Mouse (Mus musculus): ENCODE measurements around the gene Rubcn. TPM values are rescaled to one million over a fixed set of nuclear protein-coding genes. Genes with fewer than 3 reads are reported as not detected.
"Not testable (repeated sequence)": the region's sequence is repeated elsewhere in the genome, so short reads cannot be mapped to it uniquely, and the experiment has no call there.

Gene Rubcn
- polyA plus RNA-seq, 1 experiment from 2014 or later: 22.6 TPM

- no peak overlapping the region for H3K4me3 ChIP-seq
- 67% methylated on average over 2 of the region's 2 CpGs for WGBS
- H3K9me3 ChIP-seq: no peaks in the 10 kb centered on the region
- no peak for DNase-seq (ENCODE audit: low spot score)
- H3K27ac ChIP-seq: no peak overlapping the region
- H3K27me3 ChIP-seq (ENCODE audit: insufficient read depth, poor library complexity, severe bottlenecking): no peaks in the 10 kb centered on the region
- no peaks in the 10 kb centered on the region for H3K4me1 ChIP-seq (replicated peaks)
- H3K36me3 ChIP-seq: peaks cover 80% of the 10 kb centered on the region
Observed at GRCm38 (mm10) chr16:32889881-32890280, 12.3 kb upstream of the Rubcn start.

DNA sequence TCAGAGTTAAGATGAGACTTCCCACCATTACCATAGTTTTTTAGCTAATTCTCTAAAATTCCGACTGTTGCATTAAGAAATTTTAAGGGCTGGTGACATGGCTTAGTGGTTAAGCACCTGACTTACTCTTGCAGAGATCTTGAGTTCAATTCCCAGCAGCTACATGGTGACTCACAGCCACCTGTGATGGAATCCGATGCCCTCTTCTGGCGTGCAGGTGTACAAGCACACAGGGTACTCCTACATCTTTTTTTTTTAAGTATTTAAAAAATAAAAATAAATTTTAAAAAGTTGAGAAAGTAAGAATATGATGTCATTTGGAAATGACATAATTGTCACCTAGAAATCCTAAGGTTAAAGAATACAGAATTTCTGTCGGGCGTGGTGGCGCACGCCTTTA lies 10.4 kb upstream of the Rubcn start:
- Histone ChIP-seq H3K9me3 (no peaks in the 10 kb centered on the region), H3K4me1 (replicated peaks) (no peaks in the 10 kb centered on the region), H3K27me3 (ENCODE audit: insufficient read depth, poor library complexity, severe bottlenecking) (no peaks in the 10 kb centered on the region), H3K4me3 (no peak overlapping the region), H3K27ac (no peak overlapping the region), H3K36me3 (peaks cover 76% of the 10 kb centered on the region)
- DNase-seq (ENCODE audit: low spot score): no peak
- 87% methylated on average over 7 of the region's 7 CpGs for WGBS

GRCm38 (mm10) chr16:32881538-32881937 lies 4.0 kb upstream of the Rubcn start:
- WGBS: 80% methylated on average over 7 of the region's 7 CpGs

DNA sequence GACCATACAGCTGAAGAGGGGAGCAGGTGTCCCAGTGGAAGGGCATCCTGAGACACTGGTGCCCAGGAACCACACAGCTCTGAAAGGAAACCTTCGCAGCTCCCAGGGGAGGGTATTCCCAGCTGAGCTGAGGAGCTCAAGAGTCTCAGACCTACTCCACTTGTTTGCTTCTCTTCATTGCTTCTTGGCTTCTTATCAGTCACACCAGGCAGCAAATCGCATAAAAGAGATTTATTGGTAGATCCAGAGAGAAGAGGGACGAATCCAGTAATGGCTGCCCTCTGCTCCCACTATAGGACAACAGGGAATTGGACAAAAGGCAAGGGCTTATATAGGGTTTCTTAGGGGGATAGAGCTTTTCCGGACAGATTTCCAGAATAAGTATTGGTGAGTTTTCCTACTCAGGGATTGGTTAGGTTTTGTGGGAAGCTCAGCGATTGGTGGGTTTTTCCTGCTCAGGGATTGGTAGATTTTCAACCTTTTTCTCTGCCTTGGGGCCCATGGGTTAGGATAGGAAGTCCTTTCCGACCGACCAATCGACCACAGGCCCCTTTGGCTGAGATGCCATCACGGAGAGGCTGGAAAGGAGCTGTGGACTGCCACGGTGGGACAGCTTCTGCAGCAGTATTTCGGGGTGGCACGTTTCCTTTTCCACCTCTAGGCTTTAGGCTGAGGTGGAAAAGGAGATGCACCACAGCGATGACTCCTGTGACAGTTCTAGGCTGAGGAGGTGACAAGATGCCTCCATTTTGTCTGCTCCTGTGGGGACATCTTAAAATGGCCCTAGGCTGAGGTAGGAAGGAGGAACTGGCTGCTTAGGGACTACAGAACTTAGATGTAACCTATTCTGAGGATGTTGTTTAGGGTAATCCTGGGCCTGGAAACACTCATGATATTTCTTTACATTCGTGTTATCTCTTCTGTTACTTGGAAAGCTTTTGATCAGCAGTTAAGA lies 1.7 kb upstream of the Rubcn start:
- no peaks in the 10 kb centered on the region for H3K9me3 ChIP-seq
- 90% methylated on average over 14 of the region's 14 CpGs for WGBS
- H3K4me1 ChIP-seq (replicated peaks): peaks cover 27% of the 10 kb centered on the region
- no peak overlapping the region for H3K27ac ChIP-seq
- peak overlapping the region; percentile 87 for H3K4me3 ChIP-seq
- H3K27me3 ChIP-seq (ENCODE audit: insufficient read depth, poor library complexity, severe bottlenecking): no peaks in the 10 kb centered on the region
- no peak for DNase-seq (ENCODE audit: low spot score)
- peaks cover 16% of the 10 kb centered on the region for H3K36me3 ChIP-seq

More at GRCm38 (mm10) chr16:32881538-32881937, 4.0 kb upstream of the Rubcn start:
- Histone ChIP-seq H3K4me1 (replicated peaks) (peaks cover 27% of the 10 kb centered on the region), H3K9me3 (no peaks in the 10 kb centered on the region), H3K4me3 (no peak overlapping the region), H3K27me3 (ENCODE audit: insufficient read depth, poor library complexity, severe bottlenecking) (no peaks in the 10 kb centered on the region), H3K36me3 (peaks cover 33% of the 10 kb centered on the region), H3K27ac (no peak overlapping the region)
- DNase-seq (ENCODE audit: low spot score): no peak

DNA sequence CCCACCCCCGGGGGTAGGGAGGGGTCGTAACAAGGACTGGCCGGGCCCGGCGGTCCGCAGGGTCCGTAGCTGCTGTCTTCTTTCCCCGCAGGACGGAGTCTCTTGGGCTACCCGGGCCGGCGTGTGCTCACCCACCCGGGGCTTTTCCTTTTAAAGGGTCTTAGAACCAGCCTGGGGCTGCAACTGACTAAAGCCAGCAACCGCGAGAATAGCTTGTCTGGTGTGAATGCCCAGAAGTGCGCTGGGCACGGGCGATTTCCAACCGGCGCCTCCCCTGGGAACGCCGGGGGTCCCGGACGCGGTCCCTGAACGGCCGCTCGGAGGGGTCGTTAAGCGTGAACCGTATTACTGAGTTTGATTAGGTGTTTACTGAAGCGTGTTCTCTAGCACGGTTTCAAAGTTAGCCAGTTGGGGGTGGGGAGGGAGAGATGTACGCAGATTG lies 612 bp upstream of the Rubcn start:
- 0 out of 2 replicates have a peak, but pooled peaks cover 7% of the 10 kb centered on the region for H3K36me3 ChIP-seq
- peak overlapping the region; percentile 94 for H3K27ac ChIP-seq
- H3K4me3 ChIP-seq: peak overlapping the region; percentile 87
- no peaks in the 10 kb centered on the region for H3K27me3 ChIP-seq (ENCODE audit: insufficient read depth, poor library complexity, severe bottlenecking)
- peaks cover 27% of the 10 kb centered on the region for H3K4me1 ChIP-seq (replicated peaks)
- no peaks in the 10 kb centered on the region for H3K9me3 ChIP-seq
- WGBS: under 1% methylated on average over 34 of the region's 34 CpGs
- DNase-seq (ENCODE audit: low spot score): no peak

DNA sequence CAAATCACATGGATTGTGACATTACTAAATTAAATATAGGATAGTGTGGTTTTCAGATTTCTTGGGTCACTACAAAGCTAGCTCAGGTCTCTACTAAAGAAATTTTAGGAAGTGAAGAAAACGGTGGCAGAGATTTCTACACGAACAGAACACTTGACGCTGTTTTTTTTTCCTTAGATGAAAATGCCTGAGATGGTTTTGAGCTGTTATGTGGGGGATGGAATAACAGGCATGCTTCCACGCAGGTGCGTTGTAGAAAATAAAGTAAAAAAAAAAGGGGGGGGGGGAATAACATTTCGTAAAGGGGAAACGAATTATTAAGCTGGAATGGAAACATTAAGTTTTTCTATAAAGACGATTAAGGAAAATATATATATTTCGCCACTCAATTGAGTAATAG lies 735 bp downstream of the Rubcn start:
- Histone ChIP-seq H3K27ac (peak overlapping the region; percentile 94; the same call in 1 of the 2 replicates), H3K4me1 (replicated peaks) (peaks cover 26% of the 10 kb centered on the region), H3K36me3 (0 out of 2 replicates have a peak, but pooled peaks cover 7% of the 10 kb centered on the region), H3K4me3 (peak overlapping the region; percentile 87), H3K27me3 (ENCODE audit: insufficient read depth, poor library complexity, severe bottlenecking) (no peaks in the 10 kb centered on the region), H3K9me3 (no peaks in the 10 kb centered on the region)
- no peak for DNase-seq (ENCODE audit: low spot score)
- 34% methylated on average over 9 of the region's 9 CpGs for WGBS

DNA sequence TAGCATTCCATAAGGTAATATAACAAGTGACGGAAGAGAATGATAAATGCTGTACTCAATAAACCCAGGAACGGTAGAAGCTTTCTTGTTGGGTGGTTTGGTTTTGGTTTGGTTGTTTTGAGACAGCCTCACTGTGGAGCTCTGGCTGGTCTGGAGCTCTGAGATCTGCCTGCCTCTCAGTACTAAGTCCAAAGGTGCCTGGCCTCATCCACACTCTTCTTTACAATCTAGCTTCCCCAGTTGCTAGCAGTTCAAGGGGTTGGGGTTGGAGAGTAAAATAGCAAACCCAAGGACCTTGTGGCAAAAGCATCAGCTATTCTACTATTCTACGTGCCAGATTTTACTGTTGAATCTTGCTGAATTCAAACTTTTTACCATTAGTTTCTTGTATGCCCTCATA lies 1.7 kb downstream of the Rubcn start:
- no peak overlapping the region for H3K4me3 ChIP-seq
- H3K27ac ChIP-seq: no peak overlapping the region
- H3K4me1 ChIP-seq (replicated peaks): peaks cover 23% of the 10 kb centered on the region
- DNase-seq (ENCODE audit: low spot score): no peak
- no peaks in the 10 kb centered on the region for H3K9me3 ChIP-seq
- WGBS: 93% methylated on average over 3 of the region's 3 CpGs
- no peaks in the 10 kb centered on the region for H3K27me3 ChIP-seq (ENCODE audit: insufficient read depth, poor library complexity, severe bottlenecking)
- H3K36me3 ChIP-seq: 0 out of 2 replicates have a peak, but pooled peaks cover 7% of the 10 kb centered on the region

- H3K27me3 ChIP-seq (ENCODE audit: insufficient read depth, poor library complexity, severe bottlenecking); DNase-seq (ENCODE audit: low spot score); H3K36me3 ChIP-seq; H3K9me3 ChIP-seq; H3K4me3 ChIP-seq; H3K27ac ChIP-seq: not testable (repeated sequence)
- H3K4me1 ChIP-seq (replicated peaks): peaks cover 23% of the 10 kb centered on the region
- 59% methylated on average over 1 of the region's 1 CpGs for WGBS
Observed at GRCm38 (mm10) chr16:32875281-32875680, 2.3 kb downstream of the Rubcn start.

GRCm38 (mm10) chr16:32873366-32873765 lies 4.2 kb downstream of the Rubcn start:
- 62% methylated on average over 3 of the region's 3 CpGs for WGBS
- Histone ChIP-seq H3K27me3 (ENCODE audit: insufficient read depth, poor library complexity, severe bottlenecking) (no peaks in the 10 kb centered on the region), H3K4me1 (replicated peaks) (peaks cover 17% of the 10 kb centered on the region), H3K36me3 (no peaks in the 10 kb centered on the region), H3K9me3 (no peaks in the 10 kb centered on the region), H3K4me3 (no peak overlapping the region), H3K27ac (no peak overlapping the region)
- no peak for DNase-seq (ENCODE audit: low spot score)

DNA sequence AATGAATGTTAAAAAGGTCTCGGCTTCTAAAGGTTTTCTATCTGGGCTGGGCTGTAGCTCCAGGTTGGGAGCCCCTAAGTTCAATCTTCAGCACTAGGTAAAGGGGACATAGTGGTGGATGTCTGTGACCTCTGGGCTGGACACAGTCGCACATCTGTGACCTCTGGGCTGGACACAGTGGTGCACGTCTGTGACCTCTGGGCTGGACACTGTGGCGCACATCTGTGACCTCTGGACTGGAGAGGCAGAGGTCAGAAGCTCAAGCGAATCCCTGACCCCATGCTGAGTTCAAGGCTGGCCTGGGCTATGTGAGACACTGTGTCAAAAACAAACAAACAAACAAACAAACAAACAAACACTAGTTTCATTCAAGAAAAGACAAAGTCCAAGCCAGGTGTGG lies 7.3 kb downstream of the Rubcn start:
- Histone ChIP-seq H3K27me3 (ENCODE audit: insufficient read depth, poor library complexity, severe bottlenecking) (no peaks in the 10 kb centered on the region), H3K9me3 (no peaks in the 10 kb centered on the region), H3K4me3 (no peak overlapping the region), H3K27ac (no peak overlapping the region), H3K36me3 (no peaks in the 10 kb centered on the region), H3K4me1 (replicated peaks) (peaks cover 25% of the 10 kb centered on the region)
- 62% methylated on average over 5 of the region's 5 CpGs for WGBS
- no peak for DNase-seq (ENCODE audit: low spot score)

- no peaks in the 10 kb centered on the region for H3K9me3 ChIP-seq
- peaks cover 25% of the 10 kb centered on the region for H3K4me1 ChIP-seq (replicated peaks)
- 0 out of 2 replicates have a peak, but pooled peaks cover 3% of the 10 kb centered on the region for H3K36me3 ChIP-seq
- peak; percentile 90 for DNase-seq (ENCODE audit: low spot score)
- peak overlapping the region; percentile 87 for H3K27ac ChIP-seq
- WGBS: under 1% methylated on average over 35 of the region's 35 CpGs
- peak overlapping the region; percentile 79 for H3K4me3 ChIP-seq
- H3K27me3 ChIP-seq (ENCODE audit: insufficient read depth, poor library complexity, severe bottlenecking): no peaks in the 10 kb centered on the region
Observed at GRCm38 (mm10) chr16:32867919-32868552, 9.5 kb downstream of the Rubcn start.

- Histone ChIP-seq H3K9me3 (no peaks in the 10 kb centered on the region), H3K4me1 (replicated peaks) (peaks cover 25% of the 10 kb centered on the region), H3K27ac (no peak overlapping the region), H3K36me3 (0 out of 2 replicates have a peak, but pooled peaks cover 3% of the 10 kb centered on the region), H3K27me3 (ENCODE audit: insufficient read depth, poor library complexity, severe bottlenecking) (no peaks in the 10 kb centered on the region), H3K4me3 (peak overlapping the region; percentile 79; the same call in 1 of the 2 replicates)
- 89% methylated on average over 5 of the region's 5 CpGs for WGBS
- no peak for DNase-seq (ENCODE audit: low spot score)
Observed at GRCm38 (mm10) chr16:32866713-32867112, 10.9 kb downstream of the Rubcn start.

DNA sequence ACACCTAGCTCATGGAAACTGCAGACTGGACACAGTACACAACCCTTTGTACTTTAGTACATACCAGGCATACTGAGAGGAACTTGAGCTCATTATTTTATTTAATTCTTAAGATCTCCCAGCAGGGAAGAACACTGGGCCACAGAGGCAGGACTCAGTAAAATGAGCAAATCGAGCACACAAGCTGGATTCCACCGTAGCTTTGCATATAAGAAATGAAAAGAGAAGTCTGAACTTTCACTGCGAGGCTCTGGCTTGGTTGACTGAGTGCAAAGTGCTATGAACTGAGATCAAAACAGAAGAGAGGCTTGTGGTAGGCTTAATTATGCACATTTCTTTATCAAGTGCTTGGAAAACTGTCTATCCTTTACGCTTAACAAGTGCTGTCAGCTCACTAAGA lies 12.2 kb downstream of the Rubcn start:
- Histone ChIP-seq H3K4me3 (no peak overlapping the region), H3K27ac (no peak overlapping the region), H3K36me3 (peaks cover 13% of the 10 kb centered on the region), H3K4me1 (replicated peaks) (peaks cover 25% of the 10 kb centered on the region), H3K27me3 (ENCODE audit: insufficient read depth, poor library complexity, severe bottlenecking) (no peaks in the 10 kb centered on the region), H3K9me3 (no peaks in the 10 kb centered on the region)
- 94% methylated on average over 4 of the region's 4 CpGs for WGBS
- no peak for DNase-seq (ENCODE audit: low spot score)
